Mouse (Mus musculus) heart, embryonic 14.5 days (tissue): Measurements from ENCODE around the gene Slc10a1. TPM values are rescaled to one million over a fixed set of nuclear protein-coding genes. Genes with fewer than 3 reads are reported as not detected.
"Not testable (repeated sequence)": the region's sequence is repeated elsewhere in the genome, so short reads cannot be mapped to it uniquely, and the experiment has no call there.

Source experiments
- ATAC-seq: fragments of 200-750 bp; cut with Nextera tagmentation; 2 replicates; pipeline ENCODE4 v1.8.0; 2017; ENCODE audit warnings: low read depth, moderate TSS enrichment; ENCODE audit not compliant: insufficient number of reproducible peaks, insufficient read depth, low FRiP score
- H3K27ac ChIP-seq, 2 experiments: fragments of 200-500 bp in 1 of 2; fragments of 300-500 bp in 1 of 2; sonication (generic) in 1 of 2; replicated peaks in 1 of 2; 2 replicates each; pipeline ENCODE4 v1.5.1; 2012 to 2014; ENCODE audit warnings: low read depth in 2 of 2, low read length in 2 of 2, control low read depth in 1 of 2, mild to moderate bottlenecking in 1 of 2, mixed read lengths in 1 of 2; ENCODE audit not compliant: control insufficient read depth in 1 of 2, insufficient read depth in 1 of 2
- H3K27me3 ChIP-seq: fragments of 300-500 bp; sonication (generic); 2 replicates; pipeline ENCODE4 v1.6.1; 2014; ENCODE audit warnings: mild to moderate bottlenecking, low read length, control low read depth; ENCODE audit not compliant: control insufficient read depth, insufficient read depth
- H3K36me3 ChIP-seq: fragments of 300-500 bp; sonication (generic); 2 replicates; pipeline ENCODE4 v1.6.1; 2014; ENCODE audit warnings: mild to moderate bottlenecking, control low read depth, low read length, mixed read lengths; ENCODE audit not compliant: control insufficient read depth, insufficient read depth
- H3K4me1 ChIP-seq, 2 experiments: fragments of 200-500 bp in 1 of 2; fragments of 300-500 bp in 1 of 2; sonication (generic) in 1 of 2; 2 replicates each; pipeline ENCODE4 v1.6.1; 2012 to 2014; ENCODE audit warnings: low read length in 2 of 2, control low read depth in 1 of 2, mixed read lengths in 1 of 2; ENCODE audit not compliant: control insufficient read depth in 2 of 2, insufficient read depth in 2 of 2
- H3K4me2 ChIP-seq: fragments of 300-500 bp; sonication (generic); 2 replicates; pipeline ENCODE4 v1.6.1; 2014; ENCODE audit warnings: mild to moderate bottlenecking, low read length
- H3K4me3 ChIP-seq, 2 experiments: fragments of 200-500 bp in 1 of 2; fragments of 300-500 bp in 1 of 2; sonication (generic) in 1 of 2; 2 replicates each; pipeline ENCODE4 v1.5.1; 2012 to 2014; ENCODE audit warnings: low read length in 2 of 2, mild to moderate bottlenecking in 2 of 2, control low read depth in 1 of 2, low read depth in 1 of 2, moderate library complexity in 1 of 2; ENCODE audit not compliant: control insufficient read depth in 1 of 2, insufficient read depth in 1 of 2
- H3K9ac ChIP-seq: fragments of 300-500 bp; sonication (generic); 2 replicates; pipeline ENCODE4 v1.6.1; 2014; ENCODE audit warnings: mild to moderate bottlenecking, low read length
- H3K9me3 ChIP-seq: fragments of 300-500 bp; sonication (generic); 2 replicates; pipeline ENCODE4 v1.6.1; 2016; ENCODE audit warnings: low read length, control low read depth; ENCODE audit not compliant: control insufficient read depth
- WGBS: fragments of 180-500 bp; shearing (Covaris S2); extraction: QIAGEN DNeasy Blood & Tissue Kit; methylation state at CpG from one replicate; pipeline ENCODE4 v1.1.7; 2014; 5-methylcytosine and 5-hydroxymethylcytosine counted together
- polyA plus RNA-seq: library from polyadenylated mRNA; unstranded; fragments of >200 nt; fragmentation: Nextera tagmentation; extraction: Ambion mirVana; gene quantifications from 2 replicates; pipeline ENCODE4 v1.2.1, GENCODE M21; 2014

The Slc10a1 gene
- polyA plus RNA-seq, 1 experiment from 2014 or later, result 0.74 TPM

GRCm38 (mm10) chr12:80966059-80966838 is 2.3 kb downstream of the Slc10a1 start:
- Histone ChIP-seq H3K36me3 (no peaks in the 10 kb centered on the region), H3K4me3 (no peak overlapping the region), H3K27me3 (no peaks in the 10 kb centered on the region), H3K9ac (no peak overlapping the region), H3K4me2 (no peak overlapping the region), H3K9me3 (no peaks in the 10 kb centered on the region), H3K4me1 (no peaks in the 10 kb centered on the region), H3K27ac (no peak overlapping the region)
- 71% methylated on average over 11 of the region's 11 CpGs for WGBS
- no peak for ATAC-seq

- H3K27ac ChIP-seq, result no peak overlapping the region
- no peaks in the 10 kb centered on the region for H3K4me1 ChIP-seq
- no peak for ATAC-seq
- H3K36me3 ChIP-seq, result peaks cover 19% of the 10 kb centered on the region
- H3K9me3 ChIP-seq, result no peaks in the 10 kb centered on the region
- H3K27me3 ChIP-seq, result no peaks in the 10 kb centered on the region
- H3K9ac ChIP-seq, result no peak overlapping the region
- no peak overlapping the region for H3K4me2 ChIP-seq
- H3K4me3 ChIP-seq, result no peak overlapping the region
- 80% methylated on average over 4 of the region's 4 CpGs for WGBS
These were observed 5.9 kb downstream of the Slc10a1 start for GRCm38 (mm10) chr12:80962566-80962965.

GRCm38 (mm10) chr12:80957961-80958360 is 10.5 kb downstream of the Slc10a1 start:
- no peak overlapping the region for H3K4me3 ChIP-seq
- H3K27ac ChIP-seq, result no peak overlapping the region
- no peak overlapping the region for H3K9ac ChIP-seq
- H3K36me3 ChIP-seq, result peaks cover 65% of the 10 kb centered on the region
- no peaks in the 10 kb centered on the region for H3K9me3 ChIP-seq
- no peak for ATAC-seq
- 80% methylated on average over 4 of the region's 4 CpGs for WGBS
- no peaks in the 10 kb centered on the region for H3K4me1 ChIP-seq
- no peak overlapping the region for H3K4me2 ChIP-seq
- no peaks in the 10 kb centered on the region for H3K27me3 ChIP-seq

- no peak for ATAC-seq
- no peak overlapping the region for H3K4me2 ChIP-seq
- no peak overlapping the region for H3K9ac ChIP-seq
- no peak overlapping the region for H3K4me3 ChIP-seq
- H3K27ac ChIP-seq, result no peak overlapping the region
- H3K36me3 ChIP-seq, result peaks cover 85% of the 10 kb centered on the region
- no peaks in the 10 kb centered on the region for H3K27me3 ChIP-seq
- H3K9me3 ChIP-seq, result no peaks in the 10 kb centered on the region
- 80% methylated on average over 3 of the region's 3 CpGs for WGBS
- H3K4me1 ChIP-seq, result no peaks in the 10 kb centered on the region; a peak in 1 of 4 replicates
These were observed 12.5 kb downstream of the Slc10a1 start for GRCm38 (mm10) chr12:80956039-80956438.

- no peaks in the 10 kb centered on the region for H3K9me3 ChIP-seq
- peaks cover 94% of the 10 kb centered on the region for H3K36me3 ChIP-seq
- H3K9ac ChIP-seq, result no peak overlapping the region
- ATAC-seq, result no peak
- no peak overlapping the region for H3K4me2 ChIP-seq
- 95% methylated on average over 1 of the region's 1 CpGs for WGBS
- no peak overlapping the region for H3K27ac ChIP-seq
- no peaks in the 10 kb centered on the region; a peak in 2 of 4 replicates for H3K4me1 ChIP-seq
- no peak overlapping the region for H3K4me3 ChIP-seq
- no peaks in the 10 kb centered on the region for H3K27me3 ChIP-seq
These were observed 16.0 kb downstream of the Slc10a1 start for GRCm38 (mm10) chr12:80952526-80952925.

GRCm38 (mm10) chr12:80951640-80952219 is 16.8 kb downstream of the Slc10a1 start:
- no peak for ATAC-seq
- Histone ChIP-seq H3K9ac (no peak overlapping the region), H3K27me3 (no peaks in the 10 kb centered on the region), H3K9me3 (no peaks in the 10 kb centered on the region), H3K27ac (no peak overlapping the region), H3K4me3 (no peak overlapping the region), H3K4me1 (peaks cover 0 to under 1% of the 10 kb centered on the region in 2 experiments; a peak in 3 of 4 replicates), H3K4me2 (no peak overlapping the region), H3K36me3 (peaks cover 94% of the 10 kb centered on the region)
- WGBS, result 90% methylated on average over 3 of the region's 3 CpGs

GRCm38 (mm10) chr12:80949603-80950002 is 18.9 kb downstream of the Slc10a1 start:
- H3K4me3 ChIP-seq, ATAC-seq, H3K9me3 ChIP-seq, H3K9ac ChIP-seq, H3K27me3 ChIP-seq, H3K4me1 ChIP-seq, H3K27ac ChIP-seq, H3K4me2 ChIP-seq: not testable (repeated sequence)
- peaks cover 77% of the 10 kb centered on the region for H3K36me3 ChIP-seq
- WGBS, result 94% methylated on average over 14 of the region's 16 CpGs
